Mouse (Mus musculus) heart, adult 11 months (tissue): ENCODE data around the gene Ebf1.

Experiments
- DNase-seq: peaks from one replicate; pipeline ENCODE4 v3.0.0; 2022

The Ebf1 gene

GRCm38 (mm10) chr11:44904121-44904520 is 287.0 kb downstream of the Ebf1 start:
- peak; percentile 56 for DNase-seq

GRCm38 (mm10) chr11:44906456-44906855 is 289.3 kb downstream of the Ebf1 start:
- peak; percentile 97 for DNase-seq

- peak; percentile 95 for DNase-seq
Observed at GRCm38 (mm10) chr11:44911765-44912164, 294.6 kb downstream of the Ebf1 start.

- DNase-seq = peak; percentile 89
Observed at GRCm38 (mm10) chr11:44913806-44914205, 296.7 kb downstream of the Ebf1 start.

DNA sequence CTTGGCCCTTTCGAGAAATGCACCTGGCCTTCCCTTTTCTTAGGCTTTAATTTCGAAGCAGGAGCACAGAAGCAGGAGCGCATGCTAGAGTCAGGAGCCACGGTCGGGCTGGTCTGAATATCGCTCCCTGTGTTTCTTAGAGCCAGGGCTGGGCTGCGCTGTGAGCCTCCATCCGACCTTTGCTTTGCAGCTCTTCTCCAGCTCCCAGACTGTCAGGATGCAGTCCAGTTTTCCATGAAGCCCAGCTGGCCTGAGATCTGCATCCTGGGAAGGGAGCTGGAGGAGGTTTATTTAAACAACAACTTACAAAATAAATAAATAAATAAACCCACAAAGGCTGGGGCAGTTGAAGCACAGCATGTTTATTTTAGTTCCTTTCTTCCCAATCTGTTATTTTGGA is 299.9 kb downstream of the Ebf1 start:
- peak; percentile 96 for DNase-seq

- DNase-seq = peak; percentile 40
Observed at GRCm38 (mm10) chr11:44923138-44923537, 306.0 kb downstream of the Ebf1 start.

GRCm38 (mm10) chr11:44923868-44924508 is 306.9 kb downstream of the Ebf1 start:
- peak; percentile 91 for DNase-seq

- DNase-seq = peak; percentile 91
Observed at GRCm38 (mm10) chr11:44924896-44925295, 307.8 kb downstream of the Ebf1 start.

GRCm38 (mm10) chr11:44925806-44926525 is 308.8 kb downstream of the Ebf1 start:
- peak; percentile 97 for DNase-seq

DNA sequence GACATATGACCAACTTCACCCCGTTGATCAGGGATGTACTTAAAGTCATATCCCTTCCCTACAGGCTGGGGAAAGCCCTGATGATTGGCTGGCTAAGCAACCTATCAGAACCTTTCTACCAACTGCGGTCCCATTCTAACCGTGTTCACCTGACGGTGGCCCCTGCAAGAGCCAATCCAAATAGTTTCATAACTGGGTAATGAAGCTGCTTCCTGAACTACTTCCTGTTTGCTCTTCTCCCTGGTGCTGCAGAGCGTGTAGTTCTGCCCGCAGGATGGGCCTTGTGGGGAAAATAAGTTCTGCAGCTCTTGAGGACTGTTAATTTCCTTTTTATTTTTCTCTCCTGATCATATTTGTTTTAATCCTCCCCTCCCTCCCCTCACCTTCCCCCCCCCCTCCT is 311.3 kb downstream of the Ebf1 start:
- DNase-seq = peak; percentile 50

- DNase-seq = peak; percentile 59
Observed at GRCm38 (mm10) chr11:44932942-44933483, 315.9 kb downstream of the Ebf1 start.

- peak; percentile 30 for DNase-seq
Observed at GRCm38 (mm10) chr11:44943781-44944180, 326.7 kb downstream of the Ebf1 start.

DNA sequence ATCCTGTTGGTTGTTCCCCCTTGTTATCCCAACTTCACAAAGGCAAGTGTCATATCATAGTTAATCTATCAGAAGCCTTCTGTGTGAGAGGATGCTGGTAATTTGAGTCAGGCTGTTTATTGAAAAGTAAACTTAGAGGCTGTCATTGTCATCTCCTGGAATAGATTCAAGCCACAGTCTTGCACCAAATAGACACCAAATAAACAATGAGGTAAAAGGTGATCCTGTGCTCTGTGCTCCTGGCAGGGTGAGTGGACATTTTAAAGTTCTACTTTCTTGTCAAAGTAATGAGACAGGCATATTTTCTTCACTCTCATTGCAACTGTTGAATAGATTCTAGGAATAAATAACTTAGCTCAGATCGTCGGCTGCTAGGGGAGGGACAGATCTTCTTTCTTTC is 327.3 kb downstream of the Ebf1 start:
- DNase-seq = peak; percentile 43

- DNase-seq = peak; percentile 93
Observed at GRCm38 (mm10) chr11:44946618-44947017, 329.5 kb downstream of the Ebf1 start.

DNA sequence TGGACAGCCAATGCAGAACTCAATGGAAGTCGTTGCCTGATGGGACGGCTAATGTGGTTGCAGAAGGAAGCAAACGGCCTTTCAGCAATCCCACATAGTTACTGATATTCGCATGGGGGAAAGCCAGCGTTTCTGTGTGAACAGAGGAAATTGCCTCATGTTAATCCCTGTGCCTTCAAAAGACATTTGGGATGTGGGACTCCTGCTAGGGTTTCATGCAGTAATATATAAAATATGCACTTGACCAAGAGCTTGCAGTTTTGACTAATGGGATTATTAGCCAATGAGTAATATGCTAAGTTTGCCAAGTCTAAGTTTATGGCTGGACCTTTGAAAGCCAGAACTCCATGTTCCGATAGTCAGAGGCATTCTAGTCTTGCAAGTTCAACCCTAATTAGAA is 331.4 kb downstream of the Ebf1 start:
- peak; percentile 96 for DNase-seq

DNA sequence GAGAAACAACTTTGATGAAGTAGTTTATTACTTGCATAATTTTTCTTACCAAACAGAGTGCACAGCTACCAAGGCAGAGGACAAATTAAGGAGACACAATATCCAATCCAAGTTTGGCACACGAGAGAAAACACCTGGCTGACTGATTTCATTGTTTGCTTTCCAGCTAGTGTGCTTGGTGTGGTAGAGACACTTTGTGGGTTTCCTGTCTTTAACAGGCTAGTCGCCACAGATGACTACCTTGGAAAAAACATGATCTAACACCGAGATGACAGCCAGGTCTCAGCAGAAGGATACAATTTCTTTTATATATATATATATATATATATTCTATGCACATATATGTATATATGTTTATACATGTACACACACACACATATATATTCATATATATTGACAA is 332.0 kb downstream of the Ebf1 start:
- DNase-seq = peak; percentile 79

- DNase-seq = peak; percentile 86
Observed at GRCm38 (mm10) chr11:44950319-44950718, 333.2 kb downstream of the Ebf1 start.

DNA sequence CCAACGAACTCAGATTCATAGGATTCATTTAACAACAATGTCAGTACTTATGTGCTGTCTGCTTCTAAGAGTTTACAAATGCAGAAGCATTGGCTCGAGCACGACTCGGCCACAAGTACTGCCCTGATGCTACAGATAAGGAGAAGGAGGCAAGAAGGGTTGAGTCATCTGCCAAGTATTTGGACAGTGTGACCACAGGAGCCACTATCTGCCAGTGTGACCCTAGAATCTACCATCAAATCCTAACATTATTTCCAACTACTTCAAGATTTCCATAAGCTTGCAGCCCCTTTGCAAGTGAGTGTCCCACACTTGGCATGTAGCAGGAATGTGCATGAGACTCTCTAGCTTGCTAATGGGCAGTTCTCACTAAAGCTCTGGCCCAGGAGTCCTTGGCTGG is 334.4 kb downstream of the Ebf1 start:
- DNase-seq = peak; percentile 71

DNA sequence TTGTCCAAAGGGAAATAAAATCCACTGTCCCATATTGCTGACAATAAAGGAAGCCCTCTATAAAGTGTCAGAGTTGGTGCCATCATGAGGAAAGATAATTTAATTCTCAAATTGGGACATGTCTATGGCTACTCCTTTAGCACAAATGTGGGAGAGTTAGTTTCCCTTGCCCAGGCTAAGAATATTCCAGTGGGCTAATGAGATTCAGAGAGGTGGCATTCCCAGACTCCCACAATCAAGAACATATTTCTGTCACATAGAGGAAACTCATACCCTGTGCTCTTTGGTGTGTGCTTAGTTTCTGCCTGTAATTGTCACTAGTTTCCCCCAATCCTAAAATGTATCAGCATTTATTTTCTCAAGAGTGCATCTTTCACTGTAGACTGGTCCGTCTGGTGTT is 336.2 kb downstream of the Ebf1 start:
- DNase-seq = no peak

- peak; percentile 64 for DNase-seq
Observed at GRCm38 (mm10) chr11:44953863-44954262, 336.7 kb downstream of the Ebf1 start.

GRCm38 (mm10) chr11:44954362-44954761 is 337.2 kb downstream of the Ebf1 start:
- DNase-seq = peak; percentile 66

- peak; percentile 93 for DNase-seq
Observed at GRCm38 (mm10) chr11:44962746-44963440, 345.8 kb downstream of the Ebf1 start.

DNA sequence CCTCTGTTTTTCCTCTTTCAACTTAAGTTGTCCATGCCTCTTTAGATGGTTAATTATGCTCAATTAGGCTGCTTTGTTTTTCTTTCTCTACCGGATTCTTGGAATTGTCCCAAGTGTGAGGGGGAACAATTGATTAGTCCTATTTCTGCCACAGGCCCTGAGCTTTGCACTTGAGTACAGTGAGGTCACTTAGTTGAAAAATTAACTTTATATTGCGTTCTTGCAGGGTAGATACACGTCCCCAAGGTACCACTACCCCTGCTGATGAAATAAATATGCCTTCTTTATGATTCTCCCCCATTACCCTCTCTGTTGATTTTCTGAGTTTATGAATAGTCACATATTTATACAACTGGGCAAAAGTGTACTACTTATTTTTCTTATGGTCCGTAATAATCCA is 351.9 kb downstream of the Ebf1 start:
- DNase-seq = peak; percentile 55

GRCm38 (mm10) chr11:44974271-44974670 is 357.2 kb downstream of the Ebf1 start:
- DNase-seq = peak; percentile 91
